Mouse (Mus musculus) kidney, adult 2 months (tissue): Measurements from ENCODE around the gene Mrpl50.

Experiments used
- CTCF ChIP-seq: fragments of 200-500 bp; conservative IDR thresholded peaks from 2 replicates; pipeline ENCODE4 v1.5.1; 2011; ENCODE audit warnings: low read depth, mild to moderate bottlenecking, control low read depth, low read length, moderate library complexity, mixed read lengths; ENCODE audit not compliant: insufficient read depth, insufficient read length
- POLR2A ChIP-seq: fragments of 200-500 bp; IDR thresholded peaks from one replicate; pipeline ENCODE4 v1.6.1; 2011; ENCODE audit warnings: low read depth, low read length, control low read depth

- TF ChIP-seq CTCF (no peak), POLR2A (no peak)
Measured at GRCm38 (mm10) chr4:49485442-49485841, 35.5 kb downstream of the Mrpl50 start.
